17 mouse cellular contexts compared by ENCODE assay signal in genomic region chr13:67112096-67112495, GRCm38 (mm10). TPM values are rescaled to one million over a fixed set of nuclear protein-coding genes. Genes with fewer than 3 reads are reported as not detected.
DNase-seq lines count a peak whose midpoint lies in the region; ATAC-seq and TF ChIP-seq lines count a peak whose summit lies in the region.
"Had no signal": no experiment of that assay in that cellular context is flagged by ENCODE, and none has a peak within 500 bp of the region (broad histone marks: within the 10 kb centered on the region; RNA-seq: fewer than 3 reads in every experiment).

No protein-coding gene starts in this region.

- peak overlapping the region; percentile 67 for H3K4me3 ChIP-seq in gastrocnemius, adult 2 months
- no peak overlapping the region for H3K4me3 ChIP-seq in midbrain, embryonic 16.5 days (ENCODE audit: low read depth, low read length)
- H3K4me3 ChIP-seq: embryonic facial prominence, embryonic 10.5 days; hindbrain, embryonic 10.5 days; limb, embryonic 15.5 days; lung, embryonic 15.5 days; midbrain, embryonic 10.5 days; stomach, embryonic 15.5 days had no signal

- H3K27ac ChIP-seq in gastrocnemius, adult 2 months = peak overlapping the region; percentile 54; the same call in 1 of the 2 replicates
- no peak overlapping the region for H3K27ac ChIP-seq in midbrain, embryonic 16.5 days (ENCODE audit: low read length)
- H3K27ac ChIP-seq: embryonic facial prominence, embryonic 10.5 days; hindbrain, embryonic 10.5 days; limb, embryonic 15.5 days; lung, embryonic 15.5 days; midbrain, embryonic 10.5 days; stomach, embryonic 15.5 days had no signal

- no peaks in the 10 kb centered on the region for H3K9me3 ChIP-seq in midbrain, embryonic 16.5 days (replicated peaks; ENCODE audit: control insufficient read depth, low read length, poor library complexity, severe bottlenecking)
- H3K9me3 ChIP-seq: embryonic facial prominence, embryonic 10.5 days; hindbrain, embryonic 10.5 days; limb, embryonic 15.5 days; lung, embryonic 15.5 days; midbrain, embryonic 10.5 days; stomach, embryonic 15.5 days had no signal

- no peak for DNase-seq in gastrocnemius, adult 2 months
- DNase-seq in gastrocnemius, adult 8-10 months (ENCODE audit: low spot score in 2 of 2) = no peak
- DNase-seq in layer of hippocampus, adult 11-12 months (ENCODE audit: low spot score) = peak; percentile 13
- DNase-seq in layer of hippocampus, adult 9-11 months = no peak
- DNase-seq in ES-CJ7 (ENCODE audit: low read depth, low spot score) = peak; percentile 17
- DNase-seq in kidney, postnatal 36 days = peak; percentile 31 to 35
- no peak for DNase-seq in thymus, postnatal 4 days
- DNase-seq: cerebellum, postnatal 14 days; thymus, postnatal 14 days had no signal

- 82% methylated on average over 12 of the region's 12 CpGs for WGBS in midbrain, embryonic 16.5 days

- H3K36me3 ChIP-seq in midbrain, embryonic 16.5 days (ENCODE audit: control insufficient read depth, insufficient read depth, low read length) = no peaks in the 10 kb centered on the region
- H3K36me3 ChIP-seq: embryonic facial prominence, embryonic 10.5 days; hindbrain, embryonic 10.5 days; limb, embryonic 15.5 days; lung, embryonic 15.5 days; midbrain, embryonic 10.5 days; stomach, embryonic 15.5 days had no signal

- H3K27me3 ChIP-seq in midbrain, embryonic 16.5 days (ENCODE audit: control insufficient read depth, insufficient read depth, low read depth, low read length) = no peaks in the 10 kb centered on the region
- H3K27me3 ChIP-seq: limb, embryonic 15.5 days; lung, embryonic 15.5 days; stomach, embryonic 15.5 days had no signal

- no peaks in the 10 kb centered on the region for H3K4me1 ChIP-seq in midbrain, embryonic 16.5 days (ENCODE audit: control insufficient read depth, insufficient read depth, low read length)

- H3K4me2 ChIP-seq in midbrain, embryonic 16.5 days (ENCODE audit: low read length) = no peak overlapping the region
- H3K4me2 ChIP-seq: limb, embryonic 15.5 days; lung, embryonic 15.5 days; stomach, embryonic 15.5 days had no signal

- no peak for TF ChIP-seq CTCF in gastrocnemius, adult 2 months (IDR thresholded peaks at IDR 0.05)

- no peak overlapping the region for H3K9ac ChIP-seq in midbrain, embryonic 16.5 days (ENCODE audit: low read depth, low read length)
- H3K9ac ChIP-seq: limb, embryonic 15.5 days; lung, embryonic 15.5 days; stomach, embryonic 15.5 days had no signal

- intact Hi-C loops in gastrocnemius, adult 2 months (cut with DNase I) = no loop called here

- ATAC-seq in midbrain, embryonic 16.5 days = no peak

RNA-seq across cellular contexts. Expression of gene Gm28557, which starts 3.7 kb away (rescaled TPM):
- total RNA-seq in gastrocnemius, adult 2 months (2021) = 1 to 10 TPM; 2.2 to 3.4 TPM
- total RNA-seq in gastrocnemius, adult 8-10 months (2022) = 1 to 10 TPM; 1.0 to 2.2 (median 1.9) TPM
- 0.95 and 1.5 TPM in 2 replicates for polyA plus RNA-seq in midbrain, embryonic 16.5 days (2015; fragmentation: Nextera tagmentation; extraction: Ambion mirVana)

RNA-seq across cellular contexts. Expression of gene Rslcan18, which starts 4.0 kb away (rescaled TPM):
- under 1 TPM; 0.38 to 0.64 TPM for total RNA-seq in gastrocnemius, adult 2 months (2021)
- total RNA-seq in gastrocnemius, adult 8-10 months (2022) = under 1 TPM; 0.40 to 0.68 (median 0.53) TPM
- polyA plus RNA-seq in midbrain, embryonic 16.5 days (2015; fragmentation: Nextera tagmentation; extraction: Ambion mirVana) = not detected in 2 replicates
- polyA plus RNA-seq: hindbrain, embryonic 10.5 days had no signal

RNA-seq across cellular contexts. Expression of gene Zfp759, which starts 9.4 kb away (rescaled TPM):
- 1 to 10 TPM; 4.7 to 5.6 TPM for total RNA-seq in gastrocnemius, adult 2 months (2021)
- 1 to 10 TPM; 5.3 to 7.1 (median 5.5) TPM for total RNA-seq in gastrocnemius, adult 8-10 months (2022)
- 4.5 and 4.9 TPM in 2 replicates for polyA plus RNA-seq in midbrain, embryonic 16.5 days (2015; fragmentation: Nextera tagmentation; extraction: Ambion mirVana)

RNA-seq across cellular contexts. Expression of gene Zfp708, which starts 14.3 kb away (rescaled TPM):
- 1 to 10 TPM in 1 of 2 experiments, under 1 TPM in 1; 0.17 to 1.6 TPM for total RNA-seq in gastrocnemius, adult 2 months (2021)
- total RNA-seq in gastrocnemius, adult 8-10 months (2022) = 1 to 10 TPM; 1.6 to 2.3 (median 1.9) TPM
- 9.9 and 10.8 TPM in 2 replicates for polyA plus RNA-seq in midbrain, embryonic 16.5 days (2015; fragmentation: Nextera tagmentation; extraction: Ambion mirVana)
- polyA plus RNA-seq: small intestine, adult 2 months had no signal

RNA-seq across cellular contexts. Expression of gene Zfp712, which starts 51.1 kb away (rescaled TPM):
- 1 to 10 TPM; 1.1 to 1.2 TPM for total RNA-seq in gastrocnemius, adult 2 months (2021)
- total RNA-seq in gastrocnemius, adult 8-10 months (2022) = 1 to 10 TPM in 1 of 4 experiments, under 1 TPM in 3; 0.87 to 1.3 (median 0.95) TPM
- 7.8 and 7.9 TPM in 2 replicates for polyA plus RNA-seq in midbrain, embryonic 16.5 days (2015; fragmentation: Nextera tagmentation; extraction: Ambion mirVana)

Comparison
In these comparisons a context has a peak if more than half of its experiments do, and no peak if none do; other contexts are left out.
1. DNase-seq: peak in layer of hippocampus, adult 11-12 months (single experiment), ES-CJ7 (single experiment) and kidney, postnatal 36 days (2 of 2); none in gastrocnemius, adult 2 months (single experiment), gastrocnemius, adult 8-10 months (0 of 2), layer of hippocampus, adult 9-11 months (single experiment) and thymus, postnatal 4 days (single experiment).